Mouse (Mus musculus): Measurements from ENCODE around the gene Olfr695.

DNA sequence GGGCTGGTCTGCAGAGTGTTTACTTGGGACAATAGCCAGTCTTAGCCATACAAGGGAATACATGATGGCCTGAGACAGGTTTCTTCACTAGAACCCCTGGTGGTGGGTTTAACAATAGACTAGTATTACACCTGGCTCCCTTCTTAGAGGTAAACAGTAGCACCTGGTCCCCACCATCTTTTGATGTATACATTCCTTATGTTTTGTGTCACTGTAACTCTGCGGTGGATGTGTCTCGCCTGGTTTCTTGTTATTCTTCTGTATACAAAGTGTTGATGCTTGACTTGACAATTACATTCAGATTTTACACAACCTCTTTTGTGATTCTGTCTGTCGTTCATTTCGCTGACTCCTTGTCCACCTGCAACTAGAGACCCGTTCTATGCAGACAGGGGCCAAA, 29.6 kb upstream of the Olfr695 start:
- TF ChIP-seq POLR2A (IDR thresholded peaks at IDR 0.05; ENCODE audit: control insufficient read depth, low read depth, low read length) (no peak), CTCF (IDR thresholded peaks at IDR 0.05; ENCODE audit: control insufficient read depth, insufficient read depth, insufficient replicate concordance, low read depth, low read length) (no peak)

All from testis, adult 2 months (tissue).